Mouse (Mus musculus) E14TG2a.4 (cell line): Measurements from ENCODE around the gene Gm49336.

Experiments used
- H3K27me3 ChIP-seq: 2 replicates; pipeline ENCODE4 v1.6.1; 2014; ENCODE audit warnings: low read length, control low read depth; ENCODE audit not compliant: insufficient read depth
- H3K36me3 ChIP-seq: 2 replicates; pipeline ENCODE4 v1.6.1; 2014; ENCODE audit warnings: low read length, control low read depth; ENCODE audit not compliant: insufficient read depth
- H3K4me1 ChIP-seq: replicated peaks from 2 replicates; pipeline ENCODE4 v1.6.1; 2014; ENCODE audit warnings: low read depth, low read length, control low read depth
- H3K4me3 ChIP-seq: replicated peaks from 2 replicates; pipeline ENCODE4 v1.5.1; 2014; ENCODE audit warnings: mild to moderate bottlenecking, low read length
- H3K9me3 ChIP-seq: 2 replicates; pipeline ENCODE4 v1.6.1; 2014; ENCODE audit warnings: low read length, control low read depth
- CTCF ChIP-seq: conservative IDR thresholded peaks from 2 replicates; pipeline ENCODE4 v1.5.1; 2014; ENCODE audit warnings: low read length
- NANOG ChIP-seq: IDR thresholded peaks from 2 replicates; pipeline ENCODE4 v1.6.1; 2014; ENCODE audit warnings: borderline replicate concordance, low read length, mixed read lengths
- POU5F1 ChIP-seq: IDR thresholded peaks from 2 replicates; pipeline ENCODE4 v1.6.1; 2014; ENCODE audit warnings: low read length, borderline replicate concordance

Gm49336 gene

GRCm38 (mm10) chr14:60251281-60252003 is at the start of gene Gm49336, which contains the start of gene Nupl1:
TSS of gene Gm49336 (minus strand) at chr14:60251507.
TSS of gene Nupl1 (minus strand) at chr14:60251431.
- no peaks in the 10 kb centered on the region for H3K9me3 ChIP-seq
- H3K36me3 ChIP-seq: peaks cover 10% of the 10 kb centered on the region
- peaks cover 36% of the 10 kb centered on the region for H3K4me1 ChIP-seq
- H3K4me3 ChIP-seq: peak within 1 kb of the TSS; percentile 99
- no peak for TF ChIP-seq CTCF
- no peaks in the 10 kb centered on the region for H3K27me3 ChIP-seq

- Histone ChIP-seq H3K9me3 (0 out of 2 replicates have a peak, but pooled peaks cover 7% of the 10 kb centered on the region), H3K4me3 (no peak overlapping the region), H3K4me1 (no peaks in the 10 kb centered on the region; the same call in 1 of the 2 replicates), H3K36me3 (peaks cover 22% of the 10 kb centered on the region; the same call in 1 of the 2 replicates), H3K27me3 (no peaks in the 10 kb centered on the region)
- TF ChIP-seq CTCF (no peak), POU5F1 (no peak), NANOG (no peak)
Measured at GRCm38 (mm10) chr14:60301024-60301423, 49.7 kb upstream of the Gm49336 start.

GRCm38 (mm10) chr14:60300224-60300991 is 49.1 kb upstream of the Gm49336 start:
- TF ChIP-seq POU5F1 (no peak), CTCF (no peak), NANOG (no peak)
- H3K27me3 ChIP-seq: no peaks in the 10 kb centered on the region
- H3K4me3 ChIP-seq: no peak overlapping the region
- 0 out of 2 replicates have a peak, but pooled peaks cover 7% of the 10 kb centered on the region for H3K9me3 ChIP-seq
- H3K4me1 ChIP-seq: no peaks in the 10 kb centered on the region; the same call in 1 of the 2 replicates
- H3K36me3 ChIP-seq: peaks cover 22% of the 10 kb centered on the region; the same call in 1 of the 2 replicates

- Histone ChIP-seq H3K9me3 (no peaks in the 10 kb centered on the region), H3K27me3 (no peaks in the 10 kb centered on the region), H3K4me3 (no peak overlapping the region), H3K36me3 (peaks cover 19% of the 10 kb centered on the region; the same call in 1 of the 2 replicates), H3K4me1 (no peaks in the 10 kb centered on the region; the same call in 1 of the 2 replicates)
- TF ChIP-seq POU5F1 (no peak), NANOG (no peak), CTCF (no peak)
Measured at GRCm38 (mm10) chr14:60295531-60295930, 44.2 kb upstream of the Gm49336 start.

GRCm38 (mm10) chr14:60290363-60290762 is 39.1 kb upstream of the Gm49336 start:
- H3K27me3 ChIP-seq: no peaks in the 10 kb centered on the region
- peaks cover 10% of the 10 kb centered on the region; the same call in 1 of the 2 replicates for H3K36me3 ChIP-seq
- no peak for TF ChIP-seq POU5F1
- TF ChIP-seq NANOG: no peak
- no peak for TF ChIP-seq CTCF
- no peaks in the 10 kb centered on the region for H3K4me1 ChIP-seq
- H3K4me3 ChIP-seq: no peak overlapping the region
- H3K9me3 ChIP-seq: no peaks in the 10 kb centered on the region

- Histone ChIP-seq H3K4me1 (no peaks in the 10 kb centered on the region), H3K4me3 (no peak overlapping the region), H3K36me3 (peaks cover 7% of the 10 kb centered on the region; the same call in 1 of the 2 replicates), H3K27me3 (no peaks in the 10 kb centered on the region), H3K9me3 (no peaks in the 10 kb centered on the region)
- no peak for TF ChIP-seq CTCF
- TF ChIP-seq NANOG: no peak
- no peak for TF ChIP-seq POU5F1
Measured at GRCm38 (mm10) chr14:60286194-60286863, 35.0 kb upstream of the Gm49336 start.

GRCm38 (mm10) chr14:60275301-60276276 is 24.3 kb upstream of the Gm49336 start:
- no peaks in the 10 kb centered on the region for H3K9me3 ChIP-seq
- no peak overlapping the region for H3K4me3 ChIP-seq
- H3K36me3 ChIP-seq: no peaks in the 10 kb centered on the region
- no peaks in the 10 kb centered on the region for H3K27me3 ChIP-seq
- H3K4me1 ChIP-seq: peaks cover 4% of the 10 kb centered on the region
- TF ChIP-seq POU5F1: no peak
- TF ChIP-seq CTCF: no peak
- TF ChIP-seq NANOG: no peak
